Mouse (Mus musculus): ENCODE results near the gene Crtc3. TPM values are rescaled to one million over a fixed set of nuclear protein-coding genes. Genes with fewer than 3 reads are reported as not detected.

The Crtc3 gene
- total and polyA plus RNA-seq, 3 experiments = 4.2 to 15.8 TPM; not detected in 1

GRCm38 (mm10) chr7:80634741-80635140 is 53.9 kb downstream of the Crtc3 start:
- Histone ChIP-seq H3K9ac (ENCODE audit: control insufficient read depth, low read depth, low read length, poor library complexity, severe bottlenecking) (no peak overlapping the region), H3K27me3 (ENCODE audit: control insufficient read depth in 1 of 2, insufficient read depth in 2 of 2, low read length in 2 of 2) (no peaks in the 10 kb centered on the region), H3K4me1 (ENCODE audit: control insufficient read depth in 1 of 2, insufficient read depth in 2 of 2, low read length in 2 of 2) (peaks cover 22 to 38% of the 10 kb centered on the region in 2 experiments), H3K27ac (ENCODE audit: control insufficient read depth, low read depth, low read length) (no peak overlapping the region), H3K4me3 (ENCODE audit: control insufficient read depth in 1 of 2, insufficient read depth in 1 of 2, low read depth in 2 of 2, low read length in 2 of 2) (no peak overlapping the region), H3K9me3 (replicated peaks; ENCODE audit: insufficient read depth, low read length) (no peaks in the 10 kb centered on the region), H3K79me2 (ENCODE audit: control insufficient read depth, insufficient read depth, low read length, poor library complexity) (no peaks in the 10 kb centered on the region), H3K36me3 (ENCODE audit: control insufficient read depth in 1 of 2, insufficient read depth in 2 of 2, low read length in 2 of 2) (peaks cover 0 to 36% of the 10 kb centered on the region in 2 experiments; a peak in 2 of 4 replicates)
- no peak for TF ChIP-seq MYB (IDR thresholded peaks at IDR 0.05; ENCODE audit: low read depth, low read length)
- TF ChIP-seq SIN3A (IDR thresholded peaks at IDR 0.05; ENCODE audit: low read length) = no peak
- no peak for TF ChIP-seq NELFE (IDR thresholded peaks at IDR 0.05; ENCODE audit: low read depth, low read length)
- no peak for TF ChIP-seq GABPA (IDR thresholded peaks at IDR 0.05; ENCODE audit: low read depth, low read length)
- TF ChIP-seq TCF12 (IDR thresholded peaks at IDR 0.05; ENCODE audit: low read depth, low read length) = no peak
- no peak for TF ChIP-seq ZMIZ1 (IDR thresholded peaks at IDR 0.05; ENCODE audit: low read depth, low read length)
- no peak for TF ChIP-seq ETS1 (IDR thresholded peaks at IDR 0.05; ENCODE audit: low read depth, low read length)
- no peak for TF ChIP-seq KAT2A (conservative IDR thresholded peaks at IDR 0.05; ENCODE audit: low read depth, low read length)
- no peak for TF ChIP-seq SMC3 (IDR thresholded peaks at IDR 0.05; ENCODE audit: low read depth, low read length)
- TF ChIP-seq RAD21 (IDR thresholded peaks at IDR 0.05; ENCODE audit: low read depth, low read length) = no peak
- TF ChIP-seq USF2 (IDR thresholded peaks at IDR 0.05; ENCODE audit: borderline replicate concordance in 1 of 2, insufficient read depth in 1 of 2, low read depth in 1 of 2, low read length in 2 of 2) = no peak
- TF ChIP-seq MAFK (IDR thresholded peaks at IDR 0.05; ENCODE audit: borderline replicate concordance, low read depth, low read length) = no peak
- TF ChIP-seq ZNF384 (IDR thresholded peaks at IDR 0.05; ENCODE audit: low read depth, low read length) = no peak
- no peak for TF ChIP-seq POLR2A (IDR thresholded peaks at IDR 0.05; ENCODE audit: control insufficient read depth in 1 of 2, insufficient read depth in 1 of 2, low read depth in 1 of 2, low read length in 2 of 2, poor library complexity in 1 of 2)
- TF ChIP-seq UBTF (IDR thresholded peaks at IDR 0.05; ENCODE audit: borderline replicate concordance, insufficient read depth, low read depth, low read length) = no peak
- TF ChIP-seq HCFC1 (IDR thresholded peaks at IDR 0.05; ENCODE audit: low read depth, low read length) = no peak
- no peak for TF ChIP-seq CTCF (IDR thresholded peaks at IDR 0.05 in 2 of 3, conservative IDR thresholded peaks at IDR 0.05 in 1 of 3; ENCODE audit: control insufficient read depth in 1 of 3, insufficient read depth in 1 of 3, low read depth in 2 of 3, low read length in 3 of 3, poor library complexity in 1 of 3, severe bottlenecking in 1 of 3)
- no peak for TF ChIP-seq MAZ (IDR thresholded peaks at IDR 0.05; ENCODE audit: low read depth, low read length)
- no peak for TF ChIP-seq USF1 (IDR thresholded peaks at IDR 0.05; ENCODE audit: low read depth, low read length)
- no peak for TF ChIP-seq CHD2 (IDR thresholded peaks at IDR 0.05; ENCODE audit: low read length)
- DNase-seq (ENCODE audit: low read depth, low spot score) = no peak

- peak; percentile 36 for DNase-seq (ENCODE audit: low read depth, low spot score)
- Histone ChIP-seq H3K79me2 (ENCODE audit: control insufficient read depth, insufficient read depth, low read length, poor library complexity) (no peaks in the 10 kb centered on the region), H3K36me3 (ENCODE audit: control insufficient read depth in 1 of 2, insufficient read depth in 2 of 2, low read length in 2 of 2) (peaks cover 0 to 37% of the 10 kb centered on the region in 2 experiments; a peak in 2 of 4 replicates), H3K27me3 (ENCODE audit: control insufficient read depth in 1 of 2, insufficient read depth in 2 of 2, low read length in 2 of 2) (no peaks in the 10 kb centered on the region), H3K27ac (ENCODE audit: control insufficient read depth, low read depth, low read length) (no peak overlapping the region), H3K9me3 (replicated peaks; ENCODE audit: insufficient read depth, low read length) (no peaks in the 10 kb centered on the region), H3K9ac (ENCODE audit: control insufficient read depth, low read depth, low read length, poor library complexity, severe bottlenecking) (no peak overlapping the region), H3K4me1 (ENCODE audit: control insufficient read depth in 1 of 2, insufficient read depth in 2 of 2, low read length in 2 of 2) (peaks cover 25 to 38% of the 10 kb centered on the region in 2 experiments), H3K4me3 (ENCODE audit: control insufficient read depth in 1 of 2, insufficient read depth in 1 of 2, low read depth in 2 of 2, low read length in 2 of 2) (no peak overlapping the region)
- peak; percentile 48 for TF ChIP-seq SMC3 (IDR thresholded peaks at IDR 0.05; ENCODE audit: low read depth, low read length)
- TF ChIP-seq CTCF (IDR thresholded peaks at IDR 0.05 in 2 of 3, conservative IDR thresholded peaks at IDR 0.05 in 1 of 3; ENCODE audit: control insufficient read depth in 1 of 3, insufficient read depth in 1 of 3, low read depth in 2 of 3, low read length in 3 of 3, poor library complexity in 1 of 3, severe bottlenecking in 1 of 3) = peak in 2 of 3 experiments; percentile 42 to 45; a peak in 4 of 6 replicates
- no peak for TF ChIP-seq MAFK (IDR thresholded peaks at IDR 0.05; ENCODE audit: borderline replicate concordance, low read depth, low read length)
- peak; percentile 38 for TF ChIP-seq RAD21 (IDR thresholded peaks at IDR 0.05; ENCODE audit: low read depth, low read length)
- no peak for TF ChIP-seq ZNF384 (IDR thresholded peaks at IDR 0.05; ENCODE audit: low read depth, low read length)
These were observed 55.0 kb downstream of the Crtc3 start for GRCm38 (mm10) chr7:80633635-80634034.
